Mouse (Mus musculus): ENCODE measurements around the gene Plxna1.

Gene Plxna1

GRCm38 (mm10) chr6:89360709-89361417 is 1.6 kb downstream of the Plxna1 start:
- peak; percentile 5 for DNase-seq (ENCODE audit: low read depth)

- no peak for DNase-seq (ENCODE audit: low read depth)
These were observed 2.4 kb downstream of the Plxna1 start for GRCm38 (mm10) chr6:89359771-89360708.

DNA sequence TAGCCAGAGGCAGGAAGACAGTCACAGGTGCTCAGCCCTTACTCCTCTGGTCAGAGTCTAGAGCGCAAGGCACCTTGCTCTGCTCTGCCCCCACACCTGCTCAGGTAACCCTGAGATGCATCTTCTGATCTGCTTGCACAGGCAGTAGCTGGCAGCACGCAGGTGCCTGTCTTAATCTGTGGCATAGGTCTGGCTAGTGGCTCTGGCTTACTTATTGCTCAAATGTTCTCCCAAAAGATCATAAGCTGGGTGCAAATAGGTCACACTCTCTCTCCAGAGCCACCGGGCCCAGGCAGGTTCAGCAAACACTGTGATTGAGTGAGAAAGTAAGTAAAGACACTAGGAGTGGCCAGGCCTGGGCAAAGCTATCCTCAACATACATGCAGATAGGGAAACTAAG is 3.2 kb downstream of the Plxna1 start:
- DNase-seq (ENCODE audit: low read depth), result no peak

DNA sequence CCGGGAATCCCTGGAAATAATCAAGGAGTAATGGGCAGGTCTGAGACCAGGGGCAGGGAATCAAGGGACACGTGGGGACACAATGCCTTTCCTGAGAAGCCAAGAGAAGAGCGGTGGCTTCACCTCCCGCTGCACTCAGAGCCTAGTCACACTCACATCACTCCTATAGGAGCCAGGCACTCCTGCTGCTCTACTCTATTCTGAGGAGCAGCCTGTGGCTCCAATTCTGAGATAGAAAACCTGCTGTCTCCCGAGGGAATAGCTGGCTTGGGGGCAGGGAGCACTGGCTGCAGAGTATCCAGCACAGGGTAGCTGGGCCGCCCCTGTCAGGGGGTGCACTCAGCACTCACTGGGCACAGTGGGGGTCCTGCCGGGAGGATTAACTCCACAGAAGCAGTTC is 6.8 kb downstream of the Plxna1 start:
- no peak for DNase-seq (ENCODE audit: low read depth)

DNA sequence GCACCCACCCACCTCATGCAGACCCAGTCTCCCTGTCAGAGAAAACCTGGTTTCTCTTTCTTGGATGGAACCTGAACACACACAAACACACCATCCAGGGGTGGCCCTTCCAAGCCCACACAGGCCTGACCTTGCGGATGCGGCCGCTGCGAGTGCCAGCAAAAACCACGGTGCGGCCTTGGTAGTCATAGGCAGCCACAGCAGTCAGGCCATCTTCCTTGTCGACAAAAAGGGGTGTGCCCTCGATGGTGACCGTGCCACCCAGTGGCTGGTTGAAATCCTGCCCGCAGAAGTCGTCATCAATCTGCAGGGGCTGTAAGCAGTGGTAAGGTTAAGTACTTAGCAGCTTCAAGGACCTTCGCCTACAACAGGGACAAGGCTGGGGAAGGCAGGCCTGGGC is 7.7 kb downstream of the Plxna1 start:
- no peak for DNase-seq (ENCODE audit: low read depth)

- no peak for DNase-seq (ENCODE audit: low read depth)
These were observed 8.3 kb downstream of the Plxna1 start for GRCm38 (mm10) chr6:89354076-89354475.

- DNase-seq (ENCODE audit: low read depth), result no peak
These were observed 9.3 kb downstream of the Plxna1 start for GRCm38 (mm10) chr6:89353101-89353500.

- no peak for DNase-seq (ENCODE audit: low read depth)
These were observed 10.8 kb downstream of the Plxna1 start for GRCm38 (mm10) chr6:89351441-89352137.

DNA sequence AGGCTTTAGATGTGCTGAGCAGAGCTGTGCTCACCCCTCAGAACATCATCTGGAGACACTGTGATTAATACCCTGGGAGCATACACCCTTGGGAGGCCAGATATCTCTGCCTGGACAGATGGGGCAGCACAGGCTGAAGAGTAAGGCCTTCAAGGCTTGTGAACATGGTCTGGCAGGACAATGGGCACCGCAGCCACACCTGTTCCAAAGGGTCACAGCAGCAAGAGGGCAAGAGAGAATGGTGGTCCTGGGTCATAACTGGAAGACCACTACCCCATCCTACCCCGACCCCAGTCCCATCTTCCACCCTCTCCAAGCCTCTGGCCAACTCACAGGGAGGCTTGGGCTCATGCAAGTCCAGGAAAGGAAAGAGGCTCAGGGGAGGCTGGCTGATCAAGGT is 11.9 kb downstream of the Plxna1 start:
- DNase-seq (ENCODE audit: low read depth), result no peak

GRCm38 (mm10) chr6:89350037-89350515 is 12.3 kb downstream of the Plxna1 start:
- no peak for DNase-seq (ENCODE audit: low read depth)

- DNase-seq (ENCODE audit: low read depth), result no peak
These were observed 14.1 kb downstream of the Plxna1 start for GRCm38 (mm10) chr6:89348363-89348762.

- DNase-seq (ENCODE audit: low read depth), result no peak
These were observed 14.6 kb downstream of the Plxna1 start for GRCm38 (mm10) chr6:89347792-89348191.

GRCm38 (mm10) chr6:89345855-89346254 is 16.6 kb downstream of the Plxna1 start:
- DNase-seq (ENCODE audit: low read depth), result no peak

- DNase-seq (ENCODE audit: low read depth), result no peak
These were observed 17.0 kb downstream of the Plxna1 start for GRCm38 (mm10) chr6:89345486-89345785.

DNA sequence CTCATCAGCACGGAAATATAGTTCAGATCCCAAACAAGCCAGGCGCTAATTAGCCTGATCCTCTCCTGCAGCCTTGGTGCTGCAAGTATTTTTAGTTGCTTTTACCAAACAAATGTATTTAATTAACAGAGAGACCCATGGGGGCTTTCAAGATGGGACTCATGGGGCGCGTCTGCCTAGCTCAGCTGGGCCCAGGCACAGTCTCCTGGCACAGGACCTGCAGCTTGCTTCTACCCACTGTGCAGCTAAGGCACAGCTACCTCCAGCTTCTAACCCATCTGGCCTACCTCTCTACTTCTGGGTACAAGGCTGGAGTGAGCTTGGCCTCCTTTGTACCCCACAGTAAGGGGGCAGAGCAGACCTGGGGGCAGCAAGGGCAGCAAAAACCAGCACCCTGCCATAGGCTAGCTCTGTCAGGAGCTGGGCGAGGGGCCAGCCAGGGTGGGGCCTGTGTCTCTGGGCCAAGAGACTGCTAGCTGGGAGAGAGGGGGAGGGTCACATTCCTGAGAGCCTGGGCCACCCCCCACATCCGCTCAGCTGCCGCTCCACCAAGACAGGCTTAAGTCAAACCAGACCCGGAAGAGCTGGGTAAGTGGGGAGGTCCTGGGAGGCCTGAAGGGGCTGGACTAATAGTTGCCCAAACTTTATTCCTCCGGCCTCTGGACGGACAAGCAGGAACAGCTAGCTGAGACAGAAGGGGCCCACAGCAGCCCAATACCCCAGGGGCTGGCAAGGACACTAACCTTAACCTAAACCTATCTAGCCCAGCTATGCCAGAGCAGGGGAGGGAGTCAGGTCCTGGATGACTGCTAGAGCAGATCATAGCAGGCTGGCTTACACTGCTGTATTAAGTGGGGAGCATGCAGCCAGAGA is 17.6 kb downstream of the Plxna1 start:
- DNase-seq (ENCODE audit: low read depth), result peak; percentile 4

DNA sequence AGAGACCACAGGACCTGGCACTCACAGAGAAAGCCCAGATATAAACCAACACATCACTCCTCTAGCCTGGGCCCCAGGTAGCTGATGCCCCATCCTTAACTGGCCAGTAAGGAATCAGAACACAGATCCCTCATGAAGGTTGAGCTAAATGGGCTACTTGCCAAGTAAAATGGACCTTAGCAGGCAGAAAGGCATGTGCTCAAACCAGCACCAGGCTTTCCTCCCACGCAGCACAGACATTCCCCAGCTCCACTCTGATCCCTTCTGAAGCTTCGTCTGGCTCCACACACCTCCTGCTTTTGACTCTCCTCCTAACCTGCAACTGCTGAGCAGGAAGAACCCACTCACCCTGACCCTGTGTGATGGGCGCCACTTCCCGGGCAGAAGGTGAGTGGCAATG is 20.4 kb downstream of the Plxna1 start:
- DNase-seq (ENCODE audit: low read depth), result no peak

GRCm38 (mm10) chr6:89339447-89339846 is 23.0 kb downstream of the Plxna1 start:
- no peak for DNase-seq (ENCODE audit: low read depth)

- no peak for DNase-seq (ENCODE audit: low read depth)
These were observed 23.7 kb downstream of the Plxna1 start for GRCm38 (mm10) chr6:89338733-89339132.

DNA sequence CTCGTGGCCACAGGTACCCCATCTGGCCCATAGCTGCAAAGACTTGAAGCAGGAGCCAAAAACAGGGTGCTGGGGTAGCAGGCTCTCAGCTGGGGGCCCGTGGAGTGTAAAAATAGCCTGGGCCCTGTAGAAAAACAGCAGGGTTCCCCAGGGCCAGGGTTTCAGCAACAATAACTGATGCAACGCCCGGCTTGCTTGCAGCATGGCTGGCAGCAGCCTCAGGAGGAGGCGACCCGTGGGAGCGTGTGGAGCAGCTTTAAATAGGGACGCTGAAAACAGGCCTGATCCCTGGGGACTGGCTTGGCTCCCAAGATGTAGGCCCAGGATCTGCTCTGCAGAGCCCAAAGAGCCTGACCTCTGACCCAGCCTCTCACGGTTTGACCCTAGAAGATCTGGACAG is 24.8 kb downstream of the Plxna1 start:
- DNase-seq (ENCODE audit: low read depth), result no peak

- DNase-seq (ENCODE audit: low read depth), result no peak
These were observed 28.3 kb downstream of the Plxna1 start for GRCm38 (mm10) chr6:89333964-89334702.

- no peak for DNase-seq (ENCODE audit: low read depth)
These were observed 31.5 kb downstream of the Plxna1 start for GRCm38 (mm10) chr6:89330957-89331356.
